Mouse (Mus musculus) liver, adult 2 months (tissue): ENCODE results near the gene Atxn7. TPM values are rescaled to one million over a fixed set of nuclear protein-coding genes. Genes with fewer than 3 reads are reported as not detected.

Experiments used
- DNase-seq: peaks from one replicate; pipeline ENCODE4 v3.0.0-alpha.2; 2011; ENCODE audit warnings: low read depth, low spot score; ENCODE audit errors: extremely low read depth
- H3K27ac ChIP-seq: fragments of 200-500 bp; replicated peaks from 2 replicates; pipeline ENCODE4 v1.5.1; 2012; ENCODE audit warnings: low read depth, mild to moderate bottlenecking, control low read depth, inconsistent platforms, low read length; ENCODE audit not compliant: insufficient read depth
- H3K27me3 ChIP-seq: fragments of 200-500 bp; 2 replicates; pipeline ENCODE4 v1.6.1; 2012; ENCODE audit warnings: mild to moderate bottlenecking, moderate library complexity, low read length, inconsistent platforms; ENCODE audit not compliant: control insufficient read depth, insufficient read depth
- H3K36me3 ChIP-seq: fragments of 200-500 bp; 2 replicates; pipeline ENCODE4 v1.6.1; 2012; ENCODE audit warnings: low read length, inconsistent platforms; ENCODE audit not compliant: control insufficient read depth, insufficient read depth
- H3K4me1 ChIP-seq: fragments of 200-500 bp; 2 replicates; pipeline ENCODE4 v1.6.1; 2011; ENCODE audit warnings: low read length; ENCODE audit not compliant: control insufficient read depth, insufficient read depth
- H3K4me3 ChIP-seq: fragments of 200-500 bp; 2 replicates; pipeline ENCODE4 v1.5.1; 2011; ENCODE audit warnings: low read depth, mild to moderate bottlenecking, control low read depth, low read length, moderate library complexity; ENCODE audit not compliant: insufficient read depth
- H3K79me2 ChIP-seq: fragments of 200-500 bp; 2 replicates; pipeline ENCODE4 v1.6.1; 2012; ENCODE audit warnings: inconsistent platforms, mild to moderate bottlenecking, low read length, moderate library complexity; ENCODE audit not compliant: control insufficient read depth, insufficient read depth
- H3K9ac ChIP-seq: fragments of 200-500 bp; 2 replicates; pipeline ENCODE4 v1.6.1; 2012; ENCODE audit warnings: low read depth, mild to moderate bottlenecking, control low read depth, inconsistent platforms, low read length
- CTCF ChIP-seq: fragments of 200-500 bp; IDR thresholded peaks from 2 replicates; pipeline ENCODE4 v1.5.1; 2011; ENCODE audit warnings: low read depth, low read length, control low read depth
- POLR2A ChIP-seq: fragments of 200-500 bp; IDR thresholded peaks from 2 replicates; pipeline ENCODE4 v1.6.1; 2011; ENCODE audit warnings: low read length, control low read depth; ENCODE audit not compliant: insufficient read depth; ENCODE audit errors: extremely low read depth
- WGBS: fragments of 180-500 bp; shearing (Covaris S2); methylation state at CpG from one replicate; pipeline ENCODE4 v1.1.7; 2018; 5-methylcytosine and 5-hydroxymethylcytosine counted together
- polyA plus RNA-seq: library from polyadenylated mRNA; depleted of rRNA; stranded (reverse); fragments of >200 nt; gene quantifications from 2 replicates; pipeline ENCODE4 v1.2.3, GENCODE M21; 2012
- total RNA-seq: library from RNA; depleted of rRNA; stranded (reverse); fragments of >200 nt; gene quantifications from 2 replicates; pipeline ENCODE4 v1.2.3, GENCODE M21; 2014

Gene Atxn7
- total and polyA plus RNA-seq, 2 experiments = 13.2 to 16.8 TPM

DNA sequence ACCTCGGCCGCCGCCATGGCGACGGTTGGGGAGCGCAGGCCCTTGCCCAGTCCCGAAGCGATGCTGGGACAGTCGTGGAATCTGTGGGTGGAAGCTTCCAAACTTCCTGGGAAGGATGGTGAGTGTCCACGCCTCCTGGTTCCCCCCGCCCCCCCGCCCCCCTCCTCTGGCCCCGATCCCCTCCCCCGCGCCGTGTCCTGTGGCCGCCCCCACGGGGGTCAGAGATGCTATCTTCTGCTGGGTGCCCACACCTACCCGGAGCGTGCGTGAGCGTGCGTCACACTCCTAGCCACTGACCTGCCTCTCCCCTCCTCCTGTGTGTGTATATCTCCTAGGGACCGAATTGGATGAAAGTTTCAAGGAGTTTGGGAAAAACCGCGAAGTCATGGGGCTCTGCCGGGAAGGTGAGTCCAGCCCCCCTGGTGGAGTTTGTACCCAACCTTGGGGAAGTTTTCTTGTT, 52.0 kb downstream of the Atxn7 start:
- Histone ChIP-seq H3K27ac (peak overlapping the region; percentile 96), H3K4me1 (peaks cover 21% of the 10 kb centered on the region), H3K79me2 (peaks cover 15% of the 10 kb centered on the region), H3K27me3 (no peaks in the 10 kb centered on the region), H3K36me3 (peaks cover 11% of the 10 kb centered on the region; the same call in 1 of the 2 replicates), H3K4me3 (peak overlapping the region; percentile 99), H3K9ac (peak overlapping the region; percentile 98)
- no peak for DNase-seq
- WGBS = under 1% methylated on average over 27 of the region's 27 CpGs
- TF ChIP-seq POLR2A (no peak), CTCF (no peak)

GRCm38 (mm10) chr14:14014636-14015375, 53.6 kb downstream of the Atxn7 start:
- WGBS = 21% methylated on average over 6 of the region's 6 CpGs
- TF ChIP-seq CTCF (no peak), POLR2A (no peak)

DNA sequence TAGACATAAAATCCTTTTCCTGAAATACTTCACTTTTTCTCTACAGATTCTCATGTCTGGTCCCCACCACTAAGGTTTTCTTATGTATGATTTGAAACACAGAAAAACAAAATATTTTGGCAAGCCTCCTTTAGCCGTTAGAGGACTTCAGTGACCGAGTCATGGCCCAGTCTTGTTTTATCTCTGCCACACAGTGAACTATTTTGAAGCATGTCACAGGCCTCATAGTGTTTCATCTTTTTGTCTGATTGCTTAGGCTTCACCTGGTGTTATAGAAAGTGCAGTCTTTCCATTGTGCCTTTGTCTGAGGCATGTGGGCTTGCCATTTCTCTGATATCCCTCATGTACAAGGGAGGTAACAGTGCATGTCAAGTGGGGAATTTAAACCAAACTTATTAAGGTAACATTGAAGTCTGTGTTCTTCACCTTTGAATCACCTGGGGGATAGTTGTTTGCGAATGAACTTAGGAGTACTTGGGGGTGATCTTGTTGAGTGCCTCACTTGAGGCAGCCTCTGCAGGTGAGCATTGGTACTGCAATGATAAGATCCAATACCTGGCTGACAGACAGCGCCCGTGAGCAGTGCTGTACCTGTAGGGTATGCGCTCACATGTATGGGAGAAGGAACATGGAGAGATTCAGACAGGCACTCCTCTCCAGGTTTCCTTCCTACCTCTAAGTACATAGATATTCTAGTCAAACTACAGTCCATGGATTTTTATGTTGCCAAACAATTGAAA, 58.1 kb downstream of the Atxn7 start:
- 85% methylated on average over 6 of the region's 6 CpGs for WGBS
- peak; percentile 61 for TF ChIP-seq CTCF
- TF ChIP-seq POLR2A = no peak

More at GRCm38 (mm10) chr14:14014636-14015375, 53.6 kb downstream of the Atxn7 start:
- peak; percentile 95 for DNase-seq
- Histone ChIP-seq H3K4me1 (peaks cover 20% of the 10 kb centered on the region), H3K79me2 (peaks cover 18% of the 10 kb centered on the region), H3K27ac (peak overlapping the region; percentile 27), H3K9ac (no peak overlapping the region), H3K36me3 (peaks cover 13% of the 10 kb centered on the region; the same call in 1 of the 2 replicates), H3K4me3 (no peak overlapping the region), H3K27me3 (no peaks in the 10 kb centered on the region)

DNA sequence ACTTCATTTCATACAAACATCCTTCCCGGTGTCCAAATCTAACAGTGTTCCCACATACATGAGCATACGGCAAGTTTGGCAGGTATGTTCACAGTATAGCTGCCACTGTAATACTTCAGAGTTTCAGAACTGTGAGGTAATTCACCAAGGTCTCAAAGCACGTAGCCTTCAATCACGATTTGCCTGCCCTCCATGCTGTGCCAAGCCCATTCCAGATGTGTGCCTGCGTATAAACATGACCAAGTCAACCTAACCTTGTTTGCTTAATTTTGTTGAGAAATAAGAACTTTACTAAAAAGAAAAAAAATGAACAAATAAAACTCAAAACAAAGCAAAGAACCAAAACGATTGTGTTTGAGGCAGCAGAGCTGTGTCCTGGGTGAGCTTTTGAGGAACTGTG, 60.0 kb downstream of the Atxn7 start:
- Histone ChIP-seq H3K79me2 (peaks cover 11% of the 10 kb centered on the region; the same call in 1 of the 2 replicates), H3K4me1 (no peaks in the 10 kb centered on the region), H3K36me3 (peaks cover 20% of the 10 kb centered on the region), H3K9ac (no peak overlapping the region), H3K27ac (no peak overlapping the region), H3K27me3 (no peaks in the 10 kb centered on the region), H3K4me3 (no peak overlapping the region)
- TF ChIP-seq CTCF (no peak), POLR2A (no peak)
- 43% methylated on average over 6 of the region's 6 CpGs for WGBS
- DNase-seq = peak; percentile 72

More for the DNA sequence above, 58.1 kb downstream of the Atxn7 start:
- Histone ChIP-seq H3K36me3 (peaks cover 25% of the 10 kb centered on the region), H3K79me2 (peaks cover 12% of the 10 kb centered on the region; the same call in 1 of the 2 replicates), H3K27ac (no peak overlapping the region), H3K4me3 (no peak overlapping the region), H3K9ac (no peak overlapping the region), H3K27me3 (no peaks in the 10 kb centered on the region), H3K4me1 (peaks cover 10% of the 10 kb centered on the region)
- peak; percentile 37 for DNase-seq

DNA sequence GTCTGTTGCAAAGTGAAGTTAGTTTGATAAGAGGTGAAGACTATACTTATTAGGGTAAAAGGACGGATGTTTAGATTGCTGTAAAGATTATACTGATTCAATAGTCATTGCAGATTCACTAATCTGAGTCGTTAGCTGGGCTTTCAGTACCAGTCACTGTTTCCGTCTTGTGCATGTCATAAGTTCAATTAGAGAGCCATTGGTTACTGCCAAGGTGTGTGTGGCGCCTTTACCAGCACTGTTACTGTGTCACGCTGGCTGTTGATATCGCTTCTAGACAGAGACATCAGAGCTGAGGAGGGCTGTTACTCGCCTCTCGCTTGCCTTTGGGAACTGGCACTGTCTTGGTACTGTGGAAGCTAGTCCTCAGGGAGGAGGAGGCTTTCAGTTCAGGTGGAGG, 64.6 kb downstream of the Atxn7 start:
- WGBS = 92% methylated on average over 8 of the region's 8 CpGs
- H3K27ac ChIP-seq = no peak overlapping the region
- no peaks in the 10 kb centered on the region for H3K4me1 ChIP-seq
- peaks cover 14% of the 10 kb centered on the region; the same call in 1 of the 2 replicates for H3K79me2 ChIP-seq
- no peak overlapping the region for H3K4me3 ChIP-seq
- TF ChIP-seq POLR2A = no peak
- no peak for TF ChIP-seq CTCF
- H3K36me3 ChIP-seq = peaks cover 12% of the 10 kb centered on the region
- DNase-seq = no peak
- no peaks in the 10 kb centered on the region for H3K27me3 ChIP-seq
- no peak overlapping the region for H3K9ac ChIP-seq

GRCm38 (mm10) chr14:14030621-14031020, 69.4 kb downstream of the Atxn7 start:
- Histone ChIP-seq H3K79me2 (peaks cover 24% of the 10 kb centered on the region; the same call in 1 of the 2 replicates), H3K9ac (no peak overlapping the region), H3K4me3 (no peak overlapping the region), H3K4me1 (no peaks in the 10 kb centered on the region; the same call in 1 of the 2 replicates), H3K27ac (no peak overlapping the region), H3K36me3 (peaks cover 27% of the 10 kb centered on the region; the same call in 1 of the 2 replicates), H3K27me3 (no peaks in the 10 kb centered on the region)
- no peak for TF ChIP-seq POLR2A
- TF ChIP-seq CTCF = no peak
- no peak for DNase-seq
- 98% methylated on average over 2 of the region's 2 CpGs for WGBS
